Mouse (Mus musculus) neural tube, embryonic 14.5 days (tissue): Measurements from ENCODE around the gene Rgr. TPM values are rescaled to one million over a fixed set of nuclear protein-coding genes. Genes with fewer than 3 reads are reported as not detected.
A peak's percentile ranks its signal among the peaks of the same experiment; 100 is the strongest.

ENCODE experiments used
- ATAC-seq: fragments of 200-750 bp; cut with Nextera tagmentation; 2 replicates; pipeline ENCODE4 v1.8.0; 2017; ENCODE audit warnings: low read depth, mild to moderate bottlenecking, moderate TSS enrichment, moderate library complexity
- H3K27ac ChIP-seq: fragments of 300-500 bp; sonication (generic); 2 replicates; pipeline ENCODE4 v1.5.1; 2014; ENCODE audit warnings: low read depth, mild to moderate bottlenecking, control low read depth, low read length, moderate library complexity, mixed read lengths
- H3K27me3 ChIP-seq: fragments of 300-500 bp; sonication (generic); 2 replicates; pipeline ENCODE4 v1.6.1; 2014; ENCODE audit warnings: low read length; ENCODE audit not compliant: control insufficient read depth, insufficient read depth
- H3K36me3 ChIP-seq: fragments of 300-500 bp; sonication (generic); 2 replicates; pipeline ENCODE4 v1.6.1; 2014; ENCODE audit warnings: low read length, mixed read lengths; ENCODE audit not compliant: control insufficient read depth, insufficient read depth
- H3K4me1 ChIP-seq: fragments of 300-500 bp; sonication (generic); 2 replicates; pipeline ENCODE4 v1.6.1; 2014; ENCODE audit warnings: low read length; ENCODE audit not compliant: control insufficient read depth, insufficient read depth
- H3K4me2 ChIP-seq: fragments of 300-500 bp; sonication (generic); 2 replicates; pipeline ENCODE4 v1.6.1; 2014; ENCODE audit warnings: mild to moderate bottlenecking, low read depth, low read length, control low read depth
- H3K4me3 ChIP-seq: fragments of 300-500 bp; sonication (generic); 2 replicates; pipeline ENCODE4 v1.5.1; 2014; ENCODE audit warnings: low read depth, low read length, control low read depth, mixed read lengths
- H3K9ac ChIP-seq: fragments of 300-500 bp; sonication (generic); replicated peaks from 2 replicates; pipeline ENCODE4 v1.6.1; 2014; ENCODE audit warnings: low read depth, mild to moderate bottlenecking, control low read depth, low read length, mixed read lengths
- H3K9me3 ChIP-seq: fragments of 300-500 bp; sonication (generic); 2 replicates; pipeline ENCODE4 v1.6.1; 2016; ENCODE audit warnings: low read length; ENCODE audit not compliant: control insufficient read depth
- WGBS: fragments of 180-500 bp; shearing (Covaris S2); extraction: QIAGEN DNeasy Blood & Tissue Kit; methylation state at CpG from one replicate; pipeline ENCODE4 v1.1.7; 2014; 5-methylcytosine and 5-hydroxymethylcytosine counted together
- polyA plus RNA-seq: library from polyadenylated mRNA; unstranded; fragments of >200 nt; fragmentation: Nextera tagmentation; extraction: Ambion mirVana; gene quantifications from 2 replicates; pipeline ENCODE4 v1.2.1, GENCODE M21; 2014

Rgr gene
- not detected in 2 replicates for polyA plus RNA-seq

DNA sequence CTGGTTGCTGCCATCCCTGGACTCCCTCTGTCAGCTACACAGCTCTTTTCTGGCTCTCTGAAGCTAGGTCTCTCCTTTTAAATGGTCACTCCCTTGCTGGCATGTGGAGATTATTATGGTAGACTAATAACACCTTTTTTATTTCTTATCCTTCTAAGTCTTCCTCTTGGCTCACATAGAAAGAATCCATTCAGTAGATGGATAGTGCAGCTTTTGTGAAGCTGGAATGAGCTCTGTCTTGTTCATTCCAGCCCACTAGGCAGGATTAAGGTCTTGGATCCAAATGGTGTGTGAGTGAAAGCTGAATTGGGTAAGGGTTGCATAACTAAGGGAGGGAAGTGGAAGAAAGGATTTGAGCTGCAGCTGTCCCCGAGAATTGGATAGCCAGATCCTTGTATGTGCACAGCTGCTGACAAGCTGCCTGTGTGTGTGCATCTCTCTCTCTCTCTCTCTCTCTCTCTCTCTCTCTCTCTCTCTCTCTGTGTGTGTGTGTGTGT, at the start of gene Rgr:
Rgr (minus strand) TSS at position 51 of the 497 bp plus-strand sequence.
- H3K4me3 ChIP-seq, result no peak within 1 kb of the TSS
- WGBS, result 68% methylated on average over 1 of the region's 1 CpGs
- H3K36me3 ChIP-seq, result no peaks in the 10 kb centered on the region
- H3K9ac ChIP-seq, result no peak within 1 kb of the TSS
- no peaks in the 10 kb centered on the region for H3K27me3 ChIP-seq
- no peaks in the 10 kb centered on the region for H3K4me1 ChIP-seq
- no peak within 1 kb of the TSS for H3K4me2 ChIP-seq
- ATAC-seq, result no peak
- H3K27ac ChIP-seq, result no peak within 1 kb of the TSS
- H3K9me3 ChIP-seq, result no peaks in the 10 kb centered on the region

DNA sequence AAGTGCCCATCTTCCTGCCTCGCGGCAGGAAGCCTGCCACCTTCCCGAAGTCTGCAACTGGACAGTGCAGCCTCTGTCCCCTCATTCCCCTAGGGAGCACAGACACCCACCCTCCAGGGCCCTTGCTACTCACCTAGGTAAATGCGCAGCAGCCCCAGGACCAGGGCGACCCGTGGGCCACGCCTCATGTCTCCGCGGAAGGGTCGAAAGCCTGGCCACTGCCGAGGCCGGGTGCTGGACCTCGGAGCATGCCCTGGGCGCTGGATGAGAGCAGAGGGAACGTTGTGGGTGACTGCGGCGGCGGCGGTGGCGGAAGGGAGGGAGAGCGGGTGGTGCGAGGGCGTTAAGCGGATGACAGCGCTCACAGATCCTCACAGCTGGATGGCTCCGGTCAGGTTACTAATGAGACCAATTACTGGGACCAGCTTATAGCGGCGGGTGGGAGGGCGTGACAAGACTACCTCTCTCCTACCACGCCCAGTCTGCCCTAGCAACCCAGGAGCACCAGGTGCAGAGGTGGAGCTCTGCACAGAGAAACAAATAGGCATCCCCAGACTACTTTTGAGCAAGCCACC, 49.3 kb upstream of the Rgr start, which contains the start of gene Cdhr1:
Cdhr1 (minus strand) TSS at position 392 of the 575 bp plus-strand sequence.
- H3K4me2 ChIP-seq, result peak within 1 kb of the TSS; percentile 84
- H3K9me3 ChIP-seq, result no peaks in the 10 kb centered on the region
- no peaks in the 10 kb centered on the region; the same call in 1 of the 2 replicates for H3K27me3 ChIP-seq
- peak within 1 kb of the TSS; percentile 43 for H3K4me3 ChIP-seq
- peak; percentile 82 for ATAC-seq
- WGBS, result 2% methylated on average over 30 of the region's 30 CpGs
- no peak within 1 kb of the TSS for H3K27ac ChIP-seq
- H3K36me3 ChIP-seq, result no peaks in the 10 kb centered on the region
- 0 out of 2 replicates have a peak, but pooled peaks cover 3% of the 10 kb centered on the region for H3K4me1 ChIP-seq
- H3K9ac ChIP-seq, result peak within 1 kb of the TSS; percentile 55

DNA sequence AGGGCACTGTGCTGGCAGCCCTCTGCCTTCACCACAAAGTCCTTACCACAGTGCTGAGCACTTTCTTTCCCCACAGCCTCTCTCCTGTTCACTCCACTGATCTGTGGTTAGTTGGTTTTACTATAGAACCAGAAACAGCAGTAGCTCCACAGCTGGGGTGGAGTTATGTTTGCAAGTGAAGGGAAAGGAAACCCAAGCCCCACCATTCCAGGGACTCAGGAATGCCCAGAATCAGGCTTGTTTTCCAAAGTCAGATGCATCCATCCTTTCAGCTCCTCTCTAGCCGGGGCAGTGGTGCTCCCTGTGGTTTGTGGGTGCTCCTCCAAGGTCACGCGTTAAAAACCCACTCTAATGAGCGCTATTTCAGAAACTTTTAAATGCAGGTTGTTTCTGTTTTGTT, 46.8 kb upstream of the Rgr start:
- Histone ChIP-seq H3K36me3 (no peaks in the 10 kb centered on the region), H3K4me2 (no peak overlapping the region), H3K4me1 (0 out of 2 replicates have a peak, but pooled peaks cover 3% of the 10 kb centered on the region), H3K9me3 (no peaks in the 10 kb centered on the region), H3K27ac (no peak overlapping the region), H3K27me3 (no peaks in the 10 kb centered on the region; the same call in 1 of the 2 replicates), H3K4me3 (no peak overlapping the region), H3K9ac (no peak overlapping the region)
- WGBS, result 87% methylated on average over 4 of the region's 4 CpGs
- no peak for ATAC-seq

DNA sequence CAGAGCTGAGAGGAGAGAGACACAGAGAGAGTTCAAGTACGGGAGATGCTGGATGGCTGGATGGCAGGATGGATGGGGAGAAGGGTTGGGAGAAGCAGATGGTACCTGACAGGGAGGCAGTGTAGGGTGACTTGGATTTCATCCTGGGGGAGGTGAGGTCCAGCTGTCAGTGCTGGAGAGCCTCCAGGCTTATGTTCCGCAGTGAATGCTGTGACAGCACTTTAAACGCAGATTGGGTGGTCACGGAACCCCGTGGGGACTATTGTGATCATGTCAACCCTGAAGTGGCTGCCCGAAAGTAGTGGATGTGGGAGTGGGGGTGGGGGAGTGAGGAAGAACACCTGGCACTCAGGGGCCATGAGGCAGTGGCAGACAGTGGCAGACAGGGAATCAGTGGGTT, 45.7 kb upstream of the Rgr start:
- Histone ChIP-seq H3K4me3 (no peak overlapping the region), H3K4me1 (0 out of 2 replicates have a peak, but pooled peaks cover 3% of the 10 kb centered on the region), H3K36me3 (no peaks in the 10 kb centered on the region), H3K9ac (no peak overlapping the region), H3K4me2 (no peak overlapping the region), H3K27ac (no peak overlapping the region), H3K27me3 (no peaks in the 10 kb centered on the region; the same call in 1 of the 2 replicates), H3K9me3 (no peaks in the 10 kb centered on the region)
- WGBS, result 54% methylated on average over 6 of the region's 6 CpGs
- no peak; the same call in 1 of the 2 replicates for ATAC-seq

DNA sequence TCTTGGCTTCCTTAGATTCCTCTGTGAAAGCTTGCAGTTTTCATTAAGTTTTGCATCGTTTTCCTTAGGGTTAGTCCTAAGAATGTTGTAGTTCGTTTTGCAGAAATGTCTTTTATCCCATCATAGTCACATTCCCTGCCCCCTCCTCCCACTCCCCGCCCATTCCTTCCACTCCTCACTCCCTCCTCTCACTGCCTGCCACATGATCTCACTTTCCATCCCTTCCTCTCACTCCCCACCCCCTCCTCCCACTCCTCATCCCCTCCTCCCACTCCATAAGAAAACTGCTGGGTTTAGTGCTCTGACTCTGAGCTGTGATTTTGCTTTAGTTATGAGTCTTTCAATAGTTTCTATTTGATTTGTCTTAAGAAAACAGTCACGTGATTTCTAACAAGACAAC, 35.0 kb upstream of the Rgr start:
- no peaks in the 10 kb centered on the region for H3K4me1 ChIP-seq
- H3K27me3 ChIP-seq, result no peaks in the 10 kb centered on the region
- no peak overlapping the region for H3K4me2 ChIP-seq
- no peak overlapping the region for H3K4me3 ChIP-seq
- 37% methylated on average over 4 of the region's 4 CpGs for WGBS
- H3K9ac ChIP-seq, result no peak overlapping the region
- H3K9me3 ChIP-seq, result no peaks in the 10 kb centered on the region
- no peak for ATAC-seq
- no peak overlapping the region for H3K27ac ChIP-seq
- no peaks in the 10 kb centered on the region for H3K36me3 ChIP-seq

DNA sequence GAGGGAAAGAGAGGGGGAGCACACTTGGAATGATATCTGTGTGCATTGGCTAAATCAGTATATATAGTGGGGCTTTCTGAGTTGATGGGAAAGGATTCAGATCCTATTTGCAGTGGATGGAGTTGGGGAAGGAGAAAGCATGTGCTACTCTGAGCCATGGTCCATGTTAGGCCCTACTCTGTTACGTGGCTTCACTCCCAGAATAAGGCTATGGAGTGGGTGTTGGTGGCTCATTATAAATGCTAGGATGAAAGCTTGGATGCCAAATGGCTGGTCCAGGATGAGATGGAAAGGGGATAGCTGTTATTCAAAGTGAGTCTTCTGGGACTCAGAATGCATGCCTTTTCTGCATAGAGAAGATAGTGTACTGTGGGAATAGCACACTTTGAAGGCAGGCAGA, 32.0 kb upstream of the Rgr start:
- Histone ChIP-seq H3K9me3 (no peaks in the 10 kb centered on the region), H3K36me3 (no peaks in the 10 kb centered on the region), H3K4me2 (no peak overlapping the region), H3K9ac (no peak overlapping the region), H3K27me3 (no peaks in the 10 kb centered on the region), H3K4me3 (no peak overlapping the region), H3K27ac (no peak overlapping the region), H3K4me1 (no peaks in the 10 kb centered on the region)
- 89% methylated on average over 1 of the region's 1 CpGs for WGBS
- ATAC-seq, result no peak

DNA sequence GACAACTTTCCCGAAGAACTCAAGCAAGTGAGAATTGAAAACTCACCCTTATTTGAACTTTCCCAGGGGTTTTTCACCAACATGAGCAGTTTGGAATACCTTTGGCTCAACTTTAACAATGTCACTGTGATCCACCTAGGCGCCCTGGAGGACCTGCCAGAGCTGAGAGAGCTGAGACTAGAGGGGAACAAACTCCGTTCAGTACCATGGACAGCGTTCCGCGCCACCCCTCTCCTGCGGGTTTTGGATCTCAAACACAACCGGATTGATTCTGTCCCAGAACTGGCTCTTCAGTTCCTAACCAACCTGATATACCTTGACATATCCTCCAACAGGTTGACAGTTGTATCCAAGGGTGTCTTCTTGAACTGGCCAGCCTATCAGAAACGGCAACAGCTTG, 19.8 kb upstream of the Rgr start:
- Histone ChIP-seq H3K36me3 (no peaks in the 10 kb centered on the region), H3K27ac (no peak overlapping the region), H3K4me3 (no peak overlapping the region), H3K9me3 (no peaks in the 10 kb centered on the region), H3K9ac (no peak overlapping the region), H3K4me2 (no peak overlapping the region), H3K4me1 (no peaks in the 10 kb centered on the region), H3K27me3 (no peaks in the 10 kb centered on the region)
- WGBS, result 18% methylated on average over 9 of the region's 9 CpGs
- ATAC-seq, result no peak

DNA sequence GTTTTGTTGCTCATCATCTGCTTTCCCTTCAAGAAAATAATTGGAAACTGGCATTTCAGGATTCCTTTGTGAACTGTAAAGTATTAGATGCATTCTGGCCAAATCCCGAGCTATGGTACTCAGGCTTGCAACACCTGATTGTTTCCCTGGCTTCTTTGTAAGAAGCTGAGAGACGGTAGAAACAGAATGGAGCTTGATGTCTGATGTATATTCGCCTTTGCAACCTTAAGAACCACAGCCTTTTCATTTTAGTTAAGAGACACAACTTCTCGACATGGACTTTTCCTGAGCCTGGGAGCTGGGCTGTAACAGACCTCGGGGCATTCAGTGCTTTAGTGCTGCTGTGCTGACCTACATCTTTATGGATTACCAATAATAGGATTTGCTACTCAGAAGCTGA, 18.9 kb upstream of the Rgr start, which contains the start of gene Lrit2:
Lrit2 (plus strand) TSS at position 301 of the 400 bp plus-strand sequence.
- Histone ChIP-seq H3K4me1 (no peaks in the 10 kb centered on the region), H3K4me2 (no peak within 1 kb of the TSS), H3K36me3 (no peaks in the 10 kb centered on the region), H3K9ac (no peak within 1 kb of the TSS), H3K27me3 (no peaks in the 10 kb centered on the region), H3K27ac (no peak within 1 kb of the TSS), H3K9me3 (no peaks in the 10 kb centered on the region), H3K4me3 (no peak within 1 kb of the TSS)
- WGBS, result 77% methylated on average over 5 of the region's 5 CpGs
- no peak for ATAC-seq

DNA sequence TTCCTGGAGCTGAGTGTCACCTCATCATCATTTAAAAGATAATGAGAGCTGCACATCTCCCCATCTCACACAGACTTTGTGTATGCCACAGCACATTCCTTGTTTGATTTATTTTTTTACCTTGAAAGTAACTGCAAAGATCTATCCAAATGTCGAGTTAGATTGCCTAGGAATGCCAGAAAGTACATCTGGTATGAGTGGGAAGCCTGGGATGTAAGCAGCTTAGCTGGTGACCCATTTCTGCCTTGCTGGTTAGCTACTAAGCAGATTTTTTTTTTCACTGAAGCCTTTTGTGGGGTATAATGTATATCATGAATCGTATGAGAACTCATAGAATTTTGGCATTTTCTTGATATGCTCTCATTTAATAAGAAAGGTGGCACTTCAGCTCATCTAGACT, 17.9 kb upstream of the Rgr start:
- no peaks in the 10 kb centered on the region for H3K36me3 ChIP-seq
- H3K27me3 ChIP-seq, result no peaks in the 10 kb centered on the region
- no peak overlapping the region for H3K9ac ChIP-seq
- ATAC-seq, result no peak
- H3K9me3 ChIP-seq, result no peaks in the 10 kb centered on the region
- H3K27ac ChIP-seq, result no peak overlapping the region
- 74% methylated on average over 2 of the region's 2 CpGs for whole genome bisulfite sequencing
- H3K4me2 ChIP-seq, result no peak overlapping the region
- no peaks in the 10 kb centered on the region for H3K4me1 ChIP-seq
- H3K4me3 ChIP-seq, result no peak overlapping the region
